Mouse (Mus musculus): ENCODE measurements around the gene Dab2ip.

DNA sequence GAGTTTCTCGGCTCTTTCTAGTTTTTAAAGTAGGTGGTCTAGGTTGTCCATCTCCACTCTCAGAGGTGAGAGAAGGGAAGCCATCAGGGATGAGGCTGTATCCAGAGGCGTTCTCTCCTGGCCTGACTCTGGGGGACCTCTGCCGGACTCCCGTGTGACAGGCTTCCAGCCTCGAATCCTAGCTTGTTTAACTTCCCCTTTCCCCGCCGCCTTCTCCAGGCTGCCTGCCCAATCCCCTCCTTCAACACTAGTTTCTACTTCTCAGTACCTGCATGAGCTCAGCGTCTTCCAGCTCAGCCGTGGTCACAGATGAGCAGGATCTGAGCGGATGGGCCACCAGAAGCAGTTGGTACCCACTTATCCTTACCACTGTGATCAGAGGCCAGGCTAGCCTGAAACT lies 31.3 kb downstream of the Dab2ip start:
- TF ChIP-seq CTCF (IDR thresholded peaks at IDR 0.05; ENCODE audit: low read depth, low read length) (no peak), POLR2AphosphoS5 (IDR thresholded peaks at IDR 0.05; ENCODE audit: insufficient replicate concordance, low read depth, low read length) (no peak), GATA1 (IDR thresholded peaks at IDR 0.05; ENCODE audit: borderline replicate concordance, low read length) (no peak), TAL1 (conservative IDR thresholded peaks at IDR 0.05; ENCODE audit: low read depth, low read length) (no peak)

Data from G1E (cell line).